Mouse (Mus musculus): ENCODE measurements around the gene Lrrc58.

Lrrc58 gene

DNA sequence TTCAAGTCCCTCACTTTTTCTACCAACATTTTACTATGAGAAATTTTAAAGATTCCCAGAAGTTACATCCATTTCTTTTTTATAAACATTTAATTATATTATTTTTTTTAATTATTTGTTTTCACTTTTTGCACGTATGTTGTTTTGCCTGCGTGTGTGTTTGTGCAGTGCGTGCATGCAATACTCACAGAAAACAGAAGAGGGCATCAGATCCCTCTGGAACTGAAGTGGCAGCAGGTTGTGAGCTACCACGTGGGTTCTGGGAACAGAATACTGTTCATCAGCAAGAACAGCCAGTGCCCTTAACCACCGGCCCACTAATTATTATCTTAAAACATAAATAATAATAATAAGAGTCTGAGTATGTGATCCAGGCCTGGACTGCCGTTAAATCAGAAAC is 50.8 kb downstream of the Lrrc58 start:
- no peak for DNase-seq (ENCODE audit: extremely low read depth, low read depth, low spot score)

- DNase-seq (ENCODE audit: extremely low read depth, low read depth, low spot score) = no peak
These were observed 52.7 kb downstream of the Lrrc58 start for GRCm38 (mm10) chr16:37920842-37921409.

DNA sequence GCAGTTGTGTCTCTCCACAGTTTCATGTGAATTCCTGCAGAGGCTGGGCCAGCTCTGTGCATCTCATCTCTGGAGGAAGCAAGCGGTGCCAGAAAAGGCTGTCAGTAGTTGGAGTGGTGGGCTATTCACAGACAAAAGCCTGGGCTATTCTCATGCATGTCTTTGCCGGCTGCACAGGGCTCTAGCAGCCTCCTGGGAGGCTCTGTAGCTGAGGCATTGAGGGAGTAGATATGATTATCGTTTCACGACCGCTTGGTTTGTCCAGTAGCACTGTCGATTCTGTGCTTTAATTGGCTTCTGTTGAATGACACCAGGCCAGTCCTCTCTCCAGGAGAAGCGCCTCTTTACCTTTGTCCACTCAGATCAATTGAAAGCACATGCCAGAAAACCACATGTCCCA is 57.9 kb downstream of the Lrrc58 start:
- no peak for DNase-seq (ENCODE audit: extremely low read depth, low read depth, low spot score)

DNA sequence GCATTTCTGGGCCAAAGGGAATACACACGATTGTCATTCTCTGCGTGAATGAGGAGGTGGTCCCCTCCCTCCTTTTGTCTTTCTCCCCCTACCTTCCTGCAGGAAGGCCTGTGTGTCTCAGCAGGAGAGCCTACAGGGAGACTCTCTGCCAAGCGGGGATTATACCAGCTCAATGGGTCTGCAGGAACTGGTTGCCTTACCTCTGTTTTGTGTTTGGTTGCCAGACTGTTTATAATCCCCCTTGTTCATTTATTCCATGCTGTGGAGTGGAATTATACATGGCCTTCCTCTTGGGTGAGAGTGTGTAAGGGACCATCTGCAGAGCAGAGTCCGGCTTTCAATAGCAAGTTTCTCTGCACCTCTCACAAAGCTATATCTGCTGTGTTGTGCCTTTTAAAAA is 58.9 kb downstream of the Lrrc58 start:
- DNase-seq (ENCODE audit: extremely low read depth, low read depth, low spot score) = no peak

DNA sequence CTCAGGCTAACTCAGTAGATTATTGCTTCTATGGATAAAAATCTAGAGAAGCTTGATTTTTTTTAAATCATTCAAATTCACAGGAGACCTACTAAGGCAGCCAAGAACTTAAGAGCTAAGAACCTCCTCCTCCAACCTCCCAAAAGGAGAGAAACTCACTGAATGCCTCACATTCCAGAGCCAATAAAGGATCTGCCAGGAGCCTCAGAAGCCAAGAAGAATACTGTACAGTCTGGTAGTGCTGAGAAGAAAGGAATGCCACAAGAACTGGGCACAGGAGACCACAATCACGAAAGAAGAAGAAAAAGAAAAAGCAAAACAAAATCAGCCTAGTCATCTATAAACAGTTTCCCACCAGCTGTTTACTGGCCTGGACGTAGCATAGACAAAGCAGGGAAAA is 60.8 kb downstream of the Lrrc58 start:
- no peak for DNase-seq (ENCODE audit: extremely low read depth, low read depth, low spot score)

DNA sequence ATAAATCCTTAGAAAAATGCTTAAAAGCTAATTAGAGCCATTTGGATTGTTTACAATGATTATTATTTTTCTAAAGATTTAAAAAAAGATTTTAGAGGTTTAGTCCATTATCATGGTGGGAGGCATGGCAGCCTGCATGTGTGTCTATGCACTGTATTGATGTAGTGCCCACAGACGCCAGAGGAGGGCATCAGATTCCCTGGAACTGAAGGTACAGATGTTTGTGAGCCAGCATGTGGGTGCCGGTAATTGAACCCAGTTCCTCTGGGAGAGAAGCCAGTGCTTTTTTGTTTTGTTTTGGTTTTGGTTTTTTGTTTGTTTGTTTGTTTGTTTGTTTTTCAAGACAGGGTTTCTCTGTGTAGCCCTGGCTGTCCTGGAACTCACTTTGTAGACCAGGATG is 61.4 kb downstream of the Lrrc58 start:
- no peak for DNase-seq (ENCODE audit: extremely low read depth, low read depth, low spot score)

DNA sequence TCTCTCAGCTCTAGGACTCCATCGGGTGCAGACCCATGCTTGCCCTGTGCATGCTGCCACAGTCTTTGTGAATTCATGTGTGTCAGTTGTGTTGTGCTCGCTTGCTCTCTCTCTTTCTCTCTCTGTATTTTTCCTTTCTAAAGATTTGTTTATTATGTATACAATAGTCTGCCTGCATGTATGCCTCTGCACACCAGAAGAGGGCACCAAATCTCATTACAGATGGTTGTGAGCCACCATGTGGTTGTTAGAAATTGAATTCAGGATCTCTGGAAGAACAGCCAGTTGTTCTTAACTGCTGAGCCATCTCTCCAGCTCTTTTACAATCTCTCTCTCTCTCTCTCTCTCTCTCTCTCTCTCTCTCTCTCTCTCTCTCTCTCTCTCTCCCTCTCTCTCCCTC is 66.7 kb downstream of the Lrrc58 start:
- DNase-seq (ENCODE audit: extremely low read depth, low read depth, low spot score) = no peak

DNA sequence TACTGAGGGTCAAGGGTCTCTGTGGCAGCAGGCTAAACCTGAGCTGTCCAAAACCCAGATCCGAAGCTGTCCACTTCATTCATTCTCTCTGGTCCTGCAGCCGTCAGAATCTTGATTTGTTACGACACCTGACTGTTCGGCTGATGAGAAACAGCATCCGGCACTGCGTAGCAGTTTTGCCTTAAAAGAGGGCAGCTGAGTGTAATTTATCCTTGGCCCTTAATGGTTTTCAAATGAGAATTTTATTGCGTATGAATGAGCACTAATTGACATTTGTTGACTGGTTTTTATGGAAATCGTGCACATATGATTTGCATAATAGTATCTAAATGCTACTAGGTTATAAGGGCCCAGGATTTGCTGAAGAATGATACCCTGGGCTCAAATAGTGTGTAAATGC is 69.1 kb downstream of the Lrrc58 start:
- no peak for DNase-seq (ENCODE audit: extremely low read depth, low read depth, low spot score)

All from fat pad, adult 2 months (tissue).